Mouse (Mus musculus): ENCODE data around the gene Ikzf4.
A peak's percentile ranks its signal among the peaks of the same experiment; 100 is the strongest.

DNA sequence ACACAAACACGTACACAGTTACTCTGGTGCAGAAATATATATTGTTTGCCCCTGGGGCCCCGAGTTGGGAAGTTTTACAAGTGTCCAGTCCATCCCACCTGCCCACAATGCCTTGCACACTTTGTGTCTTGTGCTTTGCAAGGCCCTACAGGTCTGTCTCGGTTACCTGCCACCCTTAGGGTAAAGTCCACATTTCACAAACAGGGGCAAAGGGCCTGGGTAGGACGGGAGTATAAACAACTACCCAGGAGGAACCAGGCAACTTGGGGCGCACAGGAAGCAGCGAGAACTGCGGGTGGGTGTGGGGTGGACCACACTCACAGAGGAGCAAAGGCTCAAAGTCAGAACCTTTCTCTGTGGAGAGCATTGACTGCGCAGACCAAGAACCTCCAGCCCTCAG lies 58.1 kb downstream of the Ikzf4 start:
- TF ChIP-seq CTCF (IDR thresholded peaks at IDR 0.05; ENCODE audit: low read depth, low read length) (peak; percentile 7; the same call in 1 of the 2 replicates), POLR2A (IDR thresholded peaks at IDR 0.05; ENCODE audit: extremely low read depth, insufficient read depth, low read length) (peak; percentile 65; the same call in 1 of the 2 replicates)

Data from liver, adult 2 months (tissue).